Mouse (Mus musculus): ENCODE measurements at regions not wholly inside any gene's neighbourhood (a gene's known extent, or its start where the extent isn't known, plus 50 kb on each side); places are given as distances from the start of the nearest gene placed in this dataset.
A peak's percentile ranks its signal among the peaks of the same experiment; 100 is the strongest.

DNA sequence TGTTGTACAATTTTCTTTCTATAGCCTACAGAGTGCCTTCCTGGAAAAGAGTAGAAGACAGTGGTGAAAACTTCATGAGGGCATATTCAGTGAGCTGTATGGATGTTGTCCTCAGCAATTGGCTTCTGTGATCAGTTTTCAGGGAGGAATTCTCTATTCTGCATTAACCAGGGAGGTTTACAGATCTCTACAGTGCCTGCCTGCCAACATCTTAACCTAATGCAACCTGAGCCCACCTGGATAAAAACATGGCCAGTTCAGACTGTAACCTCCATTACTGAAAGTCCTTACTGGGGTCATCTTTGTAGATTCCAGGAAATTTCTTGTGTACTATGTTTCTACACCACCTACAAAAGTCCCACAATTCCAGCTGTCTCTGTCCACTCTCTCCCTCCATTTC is 791.4 kb upstream of the Nectin3 start:
- no peaks in the 10 kb centered on the region for H3K4me1 ChIP-seq (replicated peaks)
- ATAC-seq (ENCODE audit: low read depth): no peak
- H3K4me2 ChIP-seq: no peak overlapping the region

DNA sequence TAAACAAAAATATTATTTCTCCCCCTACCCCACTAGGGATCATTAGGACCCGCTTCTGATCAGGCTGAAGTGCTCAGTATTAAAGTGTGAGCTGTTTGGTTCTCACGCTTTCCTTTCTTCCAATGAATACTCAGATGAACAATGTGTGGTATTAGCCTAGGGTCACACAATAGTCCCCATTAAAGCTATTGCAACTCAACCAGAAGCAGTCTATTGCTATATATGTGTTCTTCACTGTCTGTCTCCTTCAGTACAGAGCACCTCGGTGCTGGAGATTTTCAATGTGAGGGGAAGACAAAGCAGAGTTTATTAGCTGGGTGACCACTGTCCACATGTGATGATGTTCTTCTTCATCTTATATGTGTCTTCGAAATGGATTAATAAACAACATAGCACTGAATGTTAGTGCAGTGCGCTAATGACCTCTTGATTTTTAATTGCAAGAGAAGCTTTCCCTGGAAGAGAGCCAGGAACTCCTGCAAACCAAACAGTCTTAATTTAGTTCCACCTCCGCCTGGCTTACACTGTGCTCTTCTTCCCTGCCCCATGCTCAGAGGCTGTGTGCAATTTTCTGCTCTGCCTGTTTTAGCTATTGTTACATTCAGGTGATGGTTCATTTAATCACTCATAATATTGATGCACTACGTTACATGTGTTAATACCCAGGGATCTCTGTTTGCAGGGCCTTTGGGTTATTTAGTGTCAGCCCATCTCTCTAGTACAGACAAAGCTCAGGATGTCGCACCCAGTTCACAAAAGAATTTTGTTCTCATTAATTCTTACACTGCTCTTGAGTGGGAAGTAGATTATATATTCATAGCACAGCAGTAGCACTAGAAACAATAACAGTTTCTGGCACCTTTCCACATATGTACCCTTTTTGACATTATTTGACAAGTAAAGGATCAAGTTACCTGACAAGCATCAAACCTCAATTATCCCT is 768.7 kb upstream of the Nectin3 start:
- H3K9ac ChIP-seq: no peak overlapping the region
- no peaks in the 10 kb centered on the region for H3K4me1 ChIP-seq (replicated peaks)
- H3K4me2 ChIP-seq: no peak overlapping the region
- peak; percentile 69 for ATAC-seq (ENCODE audit: low read depth)
- H3K36me3 ChIP-seq: no peaks in the 10 kb centered on the region
- H3K4me3 ChIP-seq: no peak overlapping the region
- WGBS: 68% methylated on average over 8 of the region's 8 CpGs
- no peak overlapping the region for H3K27ac ChIP-seq (replicated peaks)
- H3K9me3 ChIP-seq: no peaks in the 10 kb centered on the region
- H3K27me3 ChIP-seq: no peaks in the 10 kb centered on the region

More for the DNA sequence above, 791.4 kb upstream of the Nectin3 start:
- Histone ChIP-seq H3K9me3 (no peaks in the 10 kb centered on the region), H3K4me3 (no peak overlapping the region), H3K27me3 (no peaks in the 10 kb centered on the region), H3K9ac (no peak overlapping the region), H3K27ac (replicated peaks) (no peak overlapping the region), H3K36me3 (no peaks in the 10 kb centered on the region)
